Mouse (Mus musculus) kidney, postnatal 0 days (tissue): ENCODE results near the gene Hoxc9. TPM values are rescaled to one million over a fixed set of nuclear protein-coding genes. Genes with fewer than 3 reads are reported as not detected.

Experiments used
- ATAC-seq: fragments of 200-750 bp; cut with Nextera tagmentation; replicated peaks from 2 replicates; pipeline ENCODE4 v1.8.0; 2017; ENCODE audit warnings: low read depth, moderate number of reproducible peaks, moderate TSS enrichment, moderate library complexity; ENCODE audit not compliant: low FRiP score
- DNase-seq: peaks from one replicate; pipeline ENCODE4 v3.0.0-alpha.2; 2016; ENCODE audit warnings: low spot score
- H3K27ac ChIP-seq: fragments of 300-500 bp; sonication (generic); 2 replicates; pipeline ENCODE4 v1.5.1; 2014; ENCODE audit warnings: mild to moderate bottlenecking
- H3K27me3 ChIP-seq: fragments of 300-500 bp; sonication (generic); 2 replicates; pipeline ENCODE4 v1.6.1; 2014; ENCODE audit warnings: low read length, mixed read lengths; ENCODE audit not compliant: insufficient read depth
- H3K36me3 ChIP-seq: fragments of 300-500 bp; sonication (generic); 2 replicates; pipeline ENCODE4 v1.6.1; 2014; ENCODE audit warnings: low read length, mixed read lengths; ENCODE audit not compliant: insufficient read depth
- H3K4me1 ChIP-seq: fragments of 300-500 bp; sonication (generic); replicated peaks from 2 replicates; pipeline ENCODE4 v1.6.1; 2014; ENCODE audit warnings: antibody characterized with exemption, low read length, mixed read lengths; ENCODE audit not compliant: insufficient read depth
- H3K4me2 ChIP-seq: fragments of 300-500 bp; sonication (generic); 2 replicates; pipeline ENCODE4 v1.6.1; 2014; ENCODE audit warnings: mild to moderate bottlenecking, low read length, moderate library complexity, mixed read lengths
- H3K4me3 ChIP-seq: fragments of 300-500 bp; sonication (generic); replicated peaks from 2 replicates; pipeline ENCODE4 v1.5.1; 2014; ENCODE audit warnings: low read depth, low read length
- H3K9ac ChIP-seq: fragments of 300-500 bp; sonication (generic); 2 replicates; pipeline ENCODE4 v1.6.1; 2014; ENCODE audit warnings: low read depth, low read length
- H3K9me3 ChIP-seq: fragments of 300-500 bp; sonication (generic); replicated peaks from 2 replicates; pipeline ENCODE4 v1.6.1; 2016; ENCODE audit warnings: low read length, inconsistent platforms, mixed read lengths
- CTCF ChIP-seq: IDR thresholded peaks from 2 replicates; pipeline ENCODE4 v1.5.1; 2016; ENCODE audit warnings: antibody characterized with exemption, low read depth, mild to moderate bottlenecking, moderate library complexity
- WGBS: fragments of 180-500 bp; shearing (Covaris S2); extraction: QIAGEN DNeasy Blood & Tissue Kit; methylation state at CpG from one replicate; pipeline ENCODE4 v1.1.7; 2014; 5-methylcytosine and 5-hydroxymethylcytosine counted together
- polyA plus RNA-seq: library from polyadenylated mRNA; unstranded; fragments of >200 nt; fragmentation: Nextera tagmentation; extraction: Ambion mirVana; gene quantifications from 2 replicates; pipeline ENCODE4 v1.2.1, GENCODE M21; 2015

Hoxc9 gene
- polyA plus RNA-seq = 11.0 and 12.4 TPM in 2 replicates

DNA sequence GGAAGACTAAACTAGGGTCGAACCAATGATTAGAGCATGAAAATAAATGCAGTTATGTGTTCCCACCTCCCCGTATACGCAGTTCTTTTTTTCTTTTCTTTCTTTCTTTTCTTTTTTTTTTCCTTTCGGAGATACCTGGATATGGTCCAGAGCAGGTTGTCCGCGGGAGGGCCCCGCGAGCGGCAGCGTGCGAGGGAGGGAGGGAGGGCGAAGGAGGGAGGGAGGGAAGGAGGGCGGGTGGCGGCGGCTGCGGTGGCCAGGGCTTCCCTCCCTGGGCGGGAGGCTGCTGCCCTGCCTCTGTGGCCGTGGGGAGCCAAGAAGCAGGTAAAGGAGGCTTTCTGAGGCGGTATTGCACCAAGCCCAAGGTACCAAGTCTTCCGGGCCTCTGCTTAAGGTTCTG is at the start of gene Hoxc9:
Gene Hoxc9, plus strand, starts transcription at position 269 of the 400 bp plus-strand sequence.
- Histone ChIP-seq H3K27me3 (no peaks in the 10 kb centered on the region), H3K9me3 (no peaks in the 10 kb centered on the region), H3K9ac (peak within 1 kb of the TSS; percentile 83), H3K4me3 (peak within 1 kb of the TSS; percentile 51), H3K36me3 (no peaks in the 10 kb centered on the region), H3K4me1 (peaks cover 21% of the 10 kb centered on the region), H3K27ac (peak within 1 kb of the TSS; percentile 91), H3K4me2 (peak within 1 kb of the TSS; percentile 90)
- no peak for ATAC-seq
- 2% methylated on average over 10 of the region's 20 CpGs for WGBS
- no peak for DNase-seq
- no peak for TF ChIP-seq CTCF

DNA sequence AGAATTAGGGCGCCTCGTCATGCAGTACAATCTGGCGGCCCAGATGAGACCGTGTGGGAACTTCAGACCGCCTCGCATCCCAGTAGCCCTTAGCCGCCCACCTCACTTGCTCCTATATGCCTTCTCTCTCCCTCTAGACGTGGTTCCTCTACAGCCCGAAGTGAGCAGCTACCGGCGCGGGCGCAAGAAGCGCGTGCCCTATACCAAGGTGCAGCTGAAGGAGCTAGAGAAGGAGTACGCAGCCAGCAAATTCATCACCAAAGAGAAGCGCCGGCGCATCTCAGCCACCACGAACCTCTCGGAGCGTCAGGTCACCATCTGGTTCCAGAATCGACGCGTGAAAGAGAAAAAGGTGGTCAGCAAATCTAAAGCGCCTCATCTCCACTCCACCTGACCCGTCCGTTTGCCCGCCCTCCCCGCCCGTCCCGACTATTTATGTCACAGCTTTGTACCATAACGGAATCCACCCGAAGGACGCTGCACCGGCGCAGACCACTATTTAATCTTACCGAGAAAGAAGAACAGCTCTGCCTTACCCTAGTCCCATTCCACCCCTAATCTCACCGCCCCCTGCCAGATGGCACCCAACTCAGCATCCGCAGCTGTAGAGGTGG is 49.1 kb upstream of the Hoxc9 start:
- H3K36me3 ChIP-seq = no peaks in the 10 kb centered on the region
- peaks cover 91% of the 10 kb centered on the region for H3K27me3 ChIP-seq
- H3K4me2 ChIP-seq = no peak overlapping the region
- no peak overlapping the region for H3K9ac ChIP-seq
- TF ChIP-seq CTCF = no peak
- H3K4me3 ChIP-seq = no peak overlapping the region
- DNase-seq (no peak), ATAC-seq (no peak)
- no peaks in the 10 kb centered on the region for H3K4me1 ChIP-seq
- H3K9me3 ChIP-seq = no peaks in the 10 kb centered on the region
- H3K27ac ChIP-seq = no peak overlapping the region
- 1% methylated on average over 40 of the region's 40 CpGs for WGBS

DNA sequence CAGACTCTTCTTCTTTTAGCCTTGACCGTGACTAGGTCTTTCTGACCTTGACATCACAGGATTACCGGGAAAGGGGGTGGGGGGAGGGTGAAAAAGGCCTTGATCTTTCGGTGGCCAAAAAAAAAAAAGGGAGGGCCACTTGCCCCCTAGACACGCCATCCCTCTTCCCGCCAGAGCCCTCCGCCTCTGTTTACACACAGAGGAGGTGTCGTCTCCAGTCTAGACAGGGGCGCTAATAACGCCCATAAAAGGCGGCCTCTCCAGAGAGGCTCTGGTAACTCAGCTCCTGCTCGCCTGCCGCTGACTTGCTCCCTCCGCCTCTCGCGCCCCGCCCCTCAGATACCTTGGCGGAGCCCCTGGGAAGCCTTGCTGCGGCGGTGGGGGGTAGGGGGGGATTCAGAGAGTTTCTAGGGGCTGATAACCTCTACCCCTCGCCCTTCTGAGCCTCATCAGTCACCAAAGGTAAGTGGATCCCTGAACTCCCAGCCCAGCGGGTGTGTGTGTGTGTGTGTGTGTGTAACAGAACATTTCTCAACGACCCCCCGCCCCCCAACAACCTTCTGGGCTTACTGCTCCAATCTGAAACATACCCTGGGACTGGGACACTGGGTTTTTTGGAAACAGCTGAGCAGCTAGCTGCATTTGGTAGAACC is 44.4 kb upstream of the Hoxc9 start:
- TF ChIP-seq CTCF = no peak
- no peaks in the 10 kb centered on the region for H3K4me1 ChIP-seq
- under 1% methylated on average over 23 of the region's 23 CpGs for WGBS
- H3K9me3 ChIP-seq = no peaks in the 10 kb centered on the region
- no peak overlapping the region for H3K27ac ChIP-seq
- DNase-seq = no peak
- H3K27me3 ChIP-seq = peaks cover 96% of the 10 kb centered on the region
- ATAC-seq = no peak
- H3K9ac ChIP-seq = no peak overlapping the region
- H3K4me2 ChIP-seq = no peak overlapping the region
- no peak overlapping the region for H3K4me3 ChIP-seq
- H3K36me3 ChIP-seq = no peaks in the 10 kb centered on the region

DNA sequence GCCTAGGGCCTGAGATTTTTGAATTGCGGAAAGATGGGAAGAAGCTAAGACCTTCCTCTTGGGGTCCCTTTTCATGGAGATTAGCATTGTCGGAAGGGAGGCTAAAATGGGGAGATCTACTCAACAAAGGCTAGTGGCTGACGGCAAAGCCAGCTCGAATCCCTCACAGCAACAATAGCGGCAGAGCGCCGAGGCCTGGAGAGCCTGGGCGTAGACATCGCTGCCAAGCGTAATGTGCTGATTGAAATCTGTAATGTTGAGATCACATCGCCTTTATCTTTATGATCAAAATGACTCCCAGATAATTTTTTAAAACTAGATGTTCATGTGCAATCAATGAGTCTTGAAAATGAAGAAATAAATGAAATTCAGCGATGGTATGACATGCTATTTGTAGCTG is 41.8 kb upstream of the Hoxc9 start:
- Histone ChIP-seq H3K9ac (no peak overlapping the region), H3K4me1 (0 out of 2 replicates have a peak, but pooled peaks cover 4% of the 10 kb centered on the region), H3K4me3 (no peak overlapping the region), H3K27me3 (peaks cover 96% of the 10 kb centered on the region), H3K4me2 (no peak overlapping the region), H3K27ac (no peak overlapping the region), H3K9me3 (no peaks in the 10 kb centered on the region), H3K36me3 (no peaks in the 10 kb centered on the region)
- no peak for TF ChIP-seq CTCF
- DNase-seq = no peak
- WGBS = 5% methylated on average over 12 of the region's 12 CpGs
- ATAC-seq = no peak

DNA sequence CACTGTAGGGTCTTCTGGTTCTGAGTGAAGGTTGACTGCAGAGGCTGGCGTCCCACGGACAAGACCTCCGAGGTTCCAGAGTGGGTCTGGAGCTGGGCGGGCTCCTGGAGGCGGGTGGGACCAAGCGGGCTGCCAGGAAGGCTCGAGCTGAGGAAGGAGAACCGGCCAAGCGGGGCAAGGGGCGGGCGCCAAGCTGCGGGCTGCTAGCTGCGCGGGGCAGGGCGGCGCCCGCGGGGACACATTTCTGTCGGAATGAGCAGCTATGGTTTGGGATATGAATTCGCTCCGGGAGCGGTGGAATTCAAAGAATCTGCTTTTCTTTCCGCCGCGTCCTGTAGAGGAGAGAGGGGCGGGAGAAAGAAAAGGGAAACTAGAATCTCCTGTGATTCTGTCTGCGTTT is 41.3 kb upstream of the Hoxc9 start:
- H3K36me3 ChIP-seq = no peaks in the 10 kb centered on the region
- H3K4me3 ChIP-seq = peak overlapping the region; percentile 4; the same call in 1 of the 2 replicates
- H3K9me3 ChIP-seq = no peaks in the 10 kb centered on the region
- 0 out of 2 replicates have a peak, but pooled peaks cover 5% of the 10 kb centered on the region for H3K4me1 ChIP-seq
- ATAC-seq (no peak), DNase-seq (peak; percentile 54)
- H3K27ac ChIP-seq = no peak overlapping the region
- peaks cover 94% of the 10 kb centered on the region for H3K27me3 ChIP-seq
- no peak for TF ChIP-seq CTCF
- H3K4me2 ChIP-seq = peak overlapping the region; percentile 13; the same call in 1 of the 2 replicates
- under 1% methylated on average over 26 of the region's 27 CpGs for WGBS
- no peak overlapping the region for H3K9ac ChIP-seq

DNA sequence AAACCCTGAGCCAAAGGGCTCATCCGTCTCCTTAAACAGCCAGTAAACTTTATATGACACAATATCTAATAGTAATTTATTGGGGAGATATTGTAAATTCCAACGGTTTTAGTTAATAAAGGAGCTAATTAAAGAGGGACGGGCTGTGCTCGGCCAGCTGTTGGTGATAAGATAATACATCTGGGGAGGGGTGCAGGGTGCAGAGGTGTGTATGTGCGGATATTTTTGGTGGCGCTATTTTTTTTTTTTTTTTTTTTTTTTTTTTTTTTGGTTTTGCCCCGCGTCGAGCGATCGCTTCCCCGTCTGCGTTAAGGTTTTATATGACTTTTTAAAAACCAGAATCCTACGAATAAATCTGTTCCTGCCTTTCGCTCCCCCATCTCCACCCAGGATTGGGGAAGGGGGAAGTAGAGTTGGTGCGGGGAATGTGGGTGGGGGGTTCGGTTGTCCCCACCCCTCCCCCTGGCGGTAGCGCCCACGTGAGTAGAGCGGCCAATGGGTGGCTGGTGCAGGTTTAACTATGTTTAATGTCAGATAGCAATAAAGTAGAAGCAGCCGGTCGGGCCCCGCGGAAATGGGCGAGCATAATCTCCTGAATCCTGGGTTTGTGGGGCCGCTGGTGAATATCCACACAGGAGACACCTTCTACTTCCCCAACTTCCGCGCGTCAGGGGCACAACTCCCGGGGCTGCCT is 39.8 kb upstream of the Hoxc9 start, which contains the start of gene Hoxc12:
Gene Hoxc12, plus strand, starts transcription at position 479 of the 694 bp plus-strand sequence.
- H3K4me2 ChIP-seq = 0 out of 2 replicates have a peak within 1 kb of the TSS, but pooled peaks have one; percentile 5
- no peak for TF ChIP-seq CTCF
- peaks cover 92% of the 10 kb centered on the region for H3K27me3 ChIP-seq
- no peak within 1 kb of the TSS for H3K4me3 ChIP-seq
- H3K36me3 ChIP-seq = no peaks in the 10 kb centered on the region
- no peak within 1 kb of the TSS for H3K27ac ChIP-seq
- no peaks in the 10 kb centered on the region for H3K9me3 ChIP-seq
- H3K4me1 ChIP-seq = 0 out of 2 replicates have a peak, but pooled peaks cover 5% of the 10 kb centered on the region
- WGBS = under 1% methylated on average over 31 of the region's 31 CpGs
- DNase-seq (no peak), ATAC-seq (no peak)
- H3K9ac ChIP-seq = no peak within 1 kb of the TSS
